Mouse (Mus musculus): Measurements from ENCODE around the gene Thsd4.

DNA sequence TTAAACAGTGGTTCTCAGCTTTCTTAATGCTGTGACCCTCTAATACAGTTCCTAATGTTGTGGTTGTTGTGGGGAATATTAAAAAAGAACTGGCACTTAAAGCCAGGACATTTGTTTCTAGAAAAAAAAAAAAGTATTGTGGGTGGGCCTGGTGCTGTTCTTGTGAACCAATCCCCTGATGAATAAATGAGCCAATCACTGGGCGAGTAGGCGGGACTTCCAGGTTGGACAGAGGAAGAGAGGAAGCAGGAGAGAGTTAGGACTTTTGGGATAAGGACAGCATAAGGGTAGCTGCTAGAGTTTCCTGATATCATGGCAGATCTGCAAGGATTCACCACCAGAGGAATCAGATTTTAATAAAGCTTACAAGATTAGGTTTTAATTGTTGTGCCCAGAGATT lies 249.9 kb downstream of the Thsd4 start:
- TF ChIP-seq CTCF (IDR thresholded peaks at IDR 0.05) (no peak), EP300 (IDR thresholded peaks at IDR 0.05) (no peak)
